Mouse (Mus musculus): Measurements from ENCODE around the gene Prima1. TPM values are rescaled to one million over a fixed set of nuclear protein-coding genes. Genes with fewer than 3 reads are reported as not detected.

Prima1 gene
- 0.25 and 0.37 TPM in 2 replicates for polyA plus RNA-seq (2015; fragmentation: Nextera tagmentation; extraction: Ambion mirVana)

GRCm38 (mm10) chr12:103242083-103242581, at the start of gene Prima1:
Gene Prima1, minus strand, starts transcription at chr12:103242150.
- peak within 1 kb of the TSS; percentile 66 for H3K27ac ChIP-seq
- H3K4me3 ChIP-seq = peak within 1 kb of the TSS; percentile 65
- ATAC-seq (replicated peaks; ENCODE audit: insufficient number of reproducible peaks, insufficient read depth, low FRiP score, low read depth) = peak; percentile 81
- H3K9ac ChIP-seq = peak within 1 kb of the TSS; percentile 63
- peak within 1 kb of the TSS; percentile 96 for H3K4me2 ChIP-seq
- under 1% methylated on average over 52 of the region's 54 CpGs for WGBS
- no peaks in the 10 kb centered on the region for H3K9me3 ChIP-seq (replicated peaks)
- no peaks in the 10 kb centered on the region for H3K36me3 ChIP-seq
- peaks cover 11% of the 10 kb centered on the region for H3K4me1 ChIP-seq (replicated peaks)
- peaks cover 53% of the 10 kb centered on the region for H3K27me3 ChIP-seq

- Histone ChIP-seq H3K27me3 (0 out of 2 replicates have a peak, but pooled peaks cover 2% of the 10 kb centered on the region), H3K4me1 (replicated peaks) (peaks cover 3% of the 10 kb centered on the region; the same call in 1 of the 2 replicates), H3K4me2 (no peak overlapping the region), H3K9ac (no peak overlapping the region), H3K27ac (no peak overlapping the region), H3K36me3 (no peaks in the 10 kb centered on the region), H3K9me3 (replicated peaks) (no peaks in the 10 kb centered on the region), H3K4me3 (no peak overlapping the region)
- WGBS = 68% methylated on average over 4 of the region's 4 CpGs
- no peak for ATAC-seq (replicated peaks; ENCODE audit: insufficient number of reproducible peaks, insufficient read depth, low FRiP score, low read depth)
Measured at GRCm38 (mm10) chr12:103287276-103287675, 45.3 kb upstream of the Prima1 start.

- Histone ChIP-seq H3K4me3 (no peak overlapping the region), H3K4me2 (no peak overlapping the region), H3K27ac (no peak overlapping the region), H3K27me3 (0 out of 2 replicates have a peak, but pooled peaks cover 2% of the 10 kb centered on the region), H3K9me3 (replicated peaks) (no peaks in the 10 kb centered on the region), H3K9ac (no peak overlapping the region), H3K36me3 (no peaks in the 10 kb centered on the region), H3K4me1 (replicated peaks) (no peaks in the 10 kb centered on the region; the same call in 1 of the 2 replicates)
- ATAC-seq (replicated peaks; ENCODE audit: insufficient number of reproducible peaks, insufficient read depth, low FRiP score, low read depth) = no peak
- 59% methylated on average over 3 of the region's 3 CpGs for WGBS
Measured at GRCm38 (mm10) chr12:103283411-103283810, 41.5 kb upstream of the Prima1 start.

GRCm38 (mm10) chr12:103282936-103283335, 41.0 kb upstream of the Prima1 start:
- H3K27me3 ChIP-seq = 0 out of 2 replicates have a peak, but pooled peaks cover 2% of the 10 kb centered on the region
- 58% methylated on average over 6 of the region's 6 CpGs for WGBS
- H3K9me3 ChIP-seq (replicated peaks) = no peaks in the 10 kb centered on the region
- no peak overlapping the region for H3K4me3 ChIP-seq
- H3K27ac ChIP-seq = no peak overlapping the region
- no peak overlapping the region for H3K9ac ChIP-seq
- no peaks in the 10 kb centered on the region; the same call in 1 of the 2 replicates for H3K4me1 ChIP-seq (replicated peaks)
- H3K4me2 ChIP-seq = no peak overlapping the region
- ATAC-seq (replicated peaks; ENCODE audit: insufficient number of reproducible peaks, insufficient read depth, low FRiP score, low read depth) = no peak
- H3K36me3 ChIP-seq = no peaks in the 10 kb centered on the region

GRCm38 (mm10) chr12:103281912-103282311, 40.0 kb upstream of the Prima1 start:
- H3K4me1 ChIP-seq (replicated peaks) = no peaks in the 10 kb centered on the region; the same call in 1 of the 2 replicates
- H3K27me3 ChIP-seq = 0 out of 2 replicates have a peak, but pooled peaks cover 2% of the 10 kb centered on the region
- no peak overlapping the region for H3K4me2 ChIP-seq
- WGBS = 39% methylated on average over 4 of the region's 4 CpGs
- no peaks in the 10 kb centered on the region for H3K36me3 ChIP-seq
- no peak for ATAC-seq (replicated peaks; ENCODE audit: insufficient number of reproducible peaks, insufficient read depth, low FRiP score, low read depth)
- no peak overlapping the region for H3K9ac ChIP-seq
- no peak overlapping the region for H3K4me3 ChIP-seq
- H3K9me3 ChIP-seq (replicated peaks) = no peaks in the 10 kb centered on the region
- no peak overlapping the region for H3K27ac ChIP-seq

- Histone ChIP-seq H3K9ac (no peak overlapping the region), H3K27me3 (0 out of 2 replicates have a peak, but pooled peaks cover 2% of the 10 kb centered on the region), H3K36me3 (no peaks in the 10 kb centered on the region), H3K9me3 (replicated peaks) (no peaks in the 10 kb centered on the region), H3K4me3 (no peak overlapping the region), H3K27ac (no peak overlapping the region), H3K4me1 (replicated peaks) (no peaks in the 10 kb centered on the region; the same call in 1 of the 2 replicates), H3K4me2 (no peak overlapping the region)
- ATAC-seq (replicated peaks; ENCODE audit: insufficient number of reproducible peaks, insufficient read depth, low FRiP score, low read depth) = no peak
- 39% methylated on average over 2 of the region's 2 CpGs for WGBS
Measured at GRCm38 (mm10) chr12:103281491-103281890, 39.5 kb upstream of the Prima1 start.

GRCm38 (mm10) chr12:103276422-103276821, 34.5 kb upstream of the Prima1 start:
- no peak overlapping the region for H3K9ac ChIP-seq
- H3K9me3 ChIP-seq (replicated peaks) = no peaks in the 10 kb centered on the region
- no peaks in the 10 kb centered on the region for H3K36me3 ChIP-seq
- 64% methylated on average over 4 of the region's 4 CpGs for WGBS
- no peaks in the 10 kb centered on the region for H3K4me1 ChIP-seq (replicated peaks)
- H3K4me3 ChIP-seq = no peak overlapping the region
- ATAC-seq (replicated peaks; ENCODE audit: insufficient number of reproducible peaks, insufficient read depth, low FRiP score, low read depth) = no peak
- H3K4me2 ChIP-seq = no peak overlapping the region
- H3K27me3 ChIP-seq = no peaks in the 10 kb centered on the region
- H3K27ac ChIP-seq = no peak overlapping the region

GRCm38 (mm10) chr12:103273732-103274131, 31.8 kb upstream of the Prima1 start:
- no peak for ATAC-seq (replicated peaks; ENCODE audit: insufficient number of reproducible peaks, insufficient read depth, low FRiP score, low read depth)
- Histone ChIP-seq H3K4me2 (no peak overlapping the region), H3K36me3 (no peaks in the 10 kb centered on the region), H3K27ac (no peak overlapping the region), H3K9me3 (replicated peaks) (no peaks in the 10 kb centered on the region), H3K27me3 (no peaks in the 10 kb centered on the region), H3K4me1 (replicated peaks) (no peaks in the 10 kb centered on the region), H3K9ac (no peak overlapping the region), H3K4me3 (no peak overlapping the region)
- WGBS = 82% methylated on average over 2 of the region's 2 CpGs

GRCm38 (mm10) chr12:103273051-103273450, 31.1 kb upstream of the Prima1 start:
- Histone ChIP-seq H3K36me3 (no peaks in the 10 kb centered on the region), H3K4me3 (no peak overlapping the region), H3K4me2 (no peak overlapping the region), H3K9ac (no peak overlapping the region), H3K27me3 (no peaks in the 10 kb centered on the region), H3K4me1 (replicated peaks) (no peaks in the 10 kb centered on the region), H3K27ac (no peak overlapping the region), H3K9me3 (replicated peaks) (no peaks in the 10 kb centered on the region)
- no peak for ATAC-seq (replicated peaks; ENCODE audit: insufficient number of reproducible peaks, insufficient read depth, low FRiP score, low read depth)
- WGBS = 61% methylated on average over 6 of the region's 6 CpGs

DNA sequence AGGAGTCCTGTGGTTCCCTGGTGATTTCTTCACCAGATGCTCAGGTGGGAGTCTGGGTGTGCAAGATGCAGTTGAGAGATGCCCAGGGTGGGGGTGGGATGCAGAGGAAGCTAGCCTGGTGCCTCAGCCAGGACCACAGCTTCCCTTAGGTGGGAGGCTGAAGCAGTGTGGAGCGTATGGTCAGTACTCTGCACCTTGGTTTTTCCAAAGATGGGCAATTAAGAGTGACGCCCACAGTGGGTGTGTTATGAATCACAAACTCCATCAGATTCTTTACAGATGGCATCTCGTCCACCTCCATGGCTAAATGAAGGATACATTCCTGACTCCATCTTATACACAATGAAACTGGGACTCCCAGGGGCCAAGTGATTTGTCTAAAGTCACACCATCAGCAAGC, 30.2 kb upstream of the Prima1 start:
- no peaks in the 10 kb centered on the region for H3K9me3 ChIP-seq (replicated peaks)
- no peak overlapping the region for H3K4me2 ChIP-seq
- no peaks in the 10 kb centered on the region for H3K4me1 ChIP-seq (replicated peaks)
- no peaks in the 10 kb centered on the region for H3K27me3 ChIP-seq
- no peak overlapping the region for H3K27ac ChIP-seq
- no peak for ATAC-seq (replicated peaks; ENCODE audit: insufficient number of reproducible peaks, insufficient read depth, low FRiP score, low read depth)
- 77% methylated on average over 3 of the region's 3 CpGs for WGBS
- no peaks in the 10 kb centered on the region for H3K36me3 ChIP-seq
- no peak overlapping the region for H3K4me3 ChIP-seq
- no peak overlapping the region for H3K9ac ChIP-seq

DNA sequence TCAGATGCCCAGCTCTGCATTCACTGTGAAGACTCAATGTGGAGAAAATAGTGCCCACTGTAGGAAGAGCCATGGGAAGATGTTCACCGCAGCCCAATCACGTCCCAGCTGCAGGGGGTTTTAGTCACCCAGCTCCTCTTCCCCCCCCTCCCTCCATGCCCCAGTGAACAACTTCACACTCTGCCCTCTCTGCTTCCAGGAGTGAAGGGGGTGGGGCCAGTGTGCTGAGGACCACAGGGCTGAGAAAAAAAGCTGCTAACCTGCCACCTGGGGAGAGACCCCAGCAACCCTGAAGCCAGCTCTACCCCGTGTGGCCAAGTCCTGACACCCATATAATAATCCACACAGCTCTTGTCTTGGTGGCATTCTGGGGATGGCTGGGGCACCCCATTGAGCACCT, 24.7 kb upstream of the Prima1 start:
- ATAC-seq (replicated peaks; ENCODE audit: insufficient number of reproducible peaks, insufficient read depth, low FRiP score, low read depth) = no peak
- Histone ChIP-seq H3K4me3 (no peak overlapping the region), H3K4me2 (no peak overlapping the region), H3K27ac (no peak overlapping the region), H3K9me3 (replicated peaks) (no peaks in the 10 kb centered on the region), H3K9ac (no peak overlapping the region), H3K4me1 (replicated peaks) (no peaks in the 10 kb centered on the region), H3K27me3 (no peaks in the 10 kb centered on the region; the same call in 1 of the 2 replicates), H3K36me3 (no peaks in the 10 kb centered on the region)
- 18% methylated on average over 3 of the region's 3 CpGs for WGBS
